Mouse (Mus musculus) limb, embryonic 13.5 days (tissue): ENCODE measurements around the gene Fam181a. TPM values are rescaled to one million over a fixed set of nuclear protein-coding genes. Genes with fewer than 3 reads are reported as not detected.

Experiments used
- ATAC-seq: fragments of 200-750 bp; cut with Nextera tagmentation; 2 replicates; pipeline ENCODE4 v1.8.0; 2017; ENCODE audit warnings: low read depth, moderate number of reproducible peaks, moderate TSS enrichment; ENCODE audit not compliant: low FRiP score
- H3K27ac ChIP-seq: fragments of 300-500 bp; sonication (generic); 2 replicates; pipeline ENCODE4 v1.5.1; 2015; ENCODE audit warnings: inconsistent platforms, mild to moderate bottlenecking, moderate library complexity
- H3K27me3 ChIP-seq: fragments of 300-500 bp; sonication (generic); 2 replicates; pipeline ENCODE4 v1.6.1; 2015; ENCODE audit warnings: mild to moderate bottlenecking, inconsistent platforms
- H3K36me3 ChIP-seq: fragments of 300-500 bp; sonication (generic); 2 replicates; pipeline ENCODE4 v1.6.1; 2015; ENCODE audit warnings: inconsistent platforms, mild to moderate bottlenecking, moderate library complexity
- H3K4me1 ChIP-seq: fragments of 300-500 bp; sonication (generic); 2 replicates; pipeline ENCODE4 v1.6.1; 2015; ENCODE audit warnings: inconsistent platforms
- H3K4me2 ChIP-seq: fragments of 300-500 bp; sonication (generic); replicated peaks from 2 replicates; pipeline ENCODE4 v1.6.1; 2015; ENCODE audit warnings: inconsistent platforms, mild to moderate bottlenecking, moderate library complexity
- H3K4me3 ChIP-seq: fragments of 300-500 bp; sonication (generic); 2 replicates; pipeline ENCODE4 v1.5.1; 2015; ENCODE audit warnings: moderate library complexity, mild to moderate bottlenecking, inconsistent platforms
- H3K9ac ChIP-seq: fragments of 300-500 bp; sonication (generic); 2 replicates; pipeline ENCODE4 v1.6.1; 2015; ENCODE audit warnings: mild to moderate bottlenecking, inconsistent platforms
- H3K9me3 ChIP-seq: fragments of 300-500 bp; sonication (generic); 2 replicates; pipeline ENCODE4 v1.6.1; 2016; ENCODE audit warnings: inconsistent platforms
- WGBS: fragments of 180-500 bp; shearing (Covaris S2); methylation state at CpG from one replicate; pipeline ENCODE4 v1.1.7; 2015; 5-methylcytosine and 5-hydroxymethylcytosine counted together
- polyA plus RNA-seq: library from polyadenylated mRNA; unstranded; fragments of >200 nt; fragmentation: Nextera tagmentation; extraction: Ambion mirVana; gene quantifications from 2 replicates; pipeline ENCODE4 v1.2.1, GENCODE M21; 2015

Gene Fam181a
- polyA plus RNA-seq, 1 experiment from 2014 or later, result 0.10 TPM

DNA sequence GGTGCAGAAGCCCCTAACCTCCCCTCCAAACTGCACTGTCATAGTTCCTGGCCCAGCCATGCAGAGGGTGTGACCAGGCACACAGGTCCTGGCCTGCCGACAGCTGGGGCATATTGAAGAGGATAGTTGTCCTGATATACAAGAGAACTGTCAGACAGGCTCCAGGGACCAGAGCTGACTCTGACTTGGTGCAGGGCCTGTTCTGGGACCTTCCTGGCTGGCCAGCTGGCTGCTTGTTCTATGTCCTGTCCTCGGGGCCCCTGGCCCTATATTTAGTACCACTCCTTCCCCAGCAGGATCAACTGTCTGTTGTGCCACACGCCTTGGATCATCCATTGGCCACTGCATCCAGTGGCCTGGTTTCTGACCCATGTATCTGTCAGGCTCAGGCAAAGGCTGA is 51.6 kb downstream of the Fam181a start:
- no peaks in the 10 kb centered on the region for H3K36me3 ChIP-seq
- H3K4me3 ChIP-seq, result no peak overlapping the region
- H3K9me3 ChIP-seq, result no peaks in the 10 kb centered on the region
- no peak overlapping the region for H3K4me2 ChIP-seq
- 74% methylated on average over 3 of the region's 3 CpGs for WGBS
- H3K27ac ChIP-seq, result no peak overlapping the region
- H3K27me3 ChIP-seq, result no peaks in the 10 kb centered on the region
- ATAC-seq, result no peak; the same call in 1 of the 2 replicates
- H3K9ac ChIP-seq, result no peak overlapping the region; the same call in 1 of the 2 replicates
- no peaks in the 10 kb centered on the region for H3K4me1 ChIP-seq

Other genes with a start within 250 kb of the Fam181a start
- gene Prima1, start 68.8 kb upstream of the Fam181a start, polyA plus RNA-seq, result 0.53 TPM in 1 of 2 replicates, not detected in the other
- gene Asb2, start 45.0 kb downstream of the Fam181a start, polyA plus RNA-seq, result 6.0 and 6.7 TPM in 2 replicates
- gene Otub2, start 77.7 kb downstream of the Fam181a start, polyA plus RNA-seq, result 12.2 and 12.6 TPM in 2 replicates
- 0.29 and 0.51 TPM in 2 replicates for gene 9330161L09Rik, start 96.8 kb downstream of the Fam181a start, polyA plus RNA-seq
- gene Ddx24, start 114.9 kb downstream of the Fam181a start, polyA plus RNA-seq, result 124 and 130 TPM in 2 replicates
- 19.6 and 22.9 TPM in 2 replicates for gene Ifi27, start 123.2 kb downstream of the Fam181a start, polyA plus RNA-seq
- gene Ifi27l2a, start 132.7 kb downstream of the Fam181a start, polyA plus RNA-seq, result 1.9 and 3.1 TPM in 2 replicates
- not detected in 2 replicates for gene Ifi27l2b, start 146.2 kb downstream of the Fam181a start, polyA plus RNA-seq
- 0.89 and 1.1 TPM in 2 replicates for gene Ppp4r4, start 221.3 kb downstream of the Fam181a start, polyA plus RNA-seq